Mouse (Mus musculus): Measurements from ENCODE around the gene Dst. TPM values are rescaled to one million over a fixed set of nuclear protein-coding genes. Genes with fewer than 3 reads are reported as not detected.

Gene Dst
- total and polyA plus RNA-seq, 3 experiments = 0.08 to 0.60 TPM; not detected in 1

DNA sequence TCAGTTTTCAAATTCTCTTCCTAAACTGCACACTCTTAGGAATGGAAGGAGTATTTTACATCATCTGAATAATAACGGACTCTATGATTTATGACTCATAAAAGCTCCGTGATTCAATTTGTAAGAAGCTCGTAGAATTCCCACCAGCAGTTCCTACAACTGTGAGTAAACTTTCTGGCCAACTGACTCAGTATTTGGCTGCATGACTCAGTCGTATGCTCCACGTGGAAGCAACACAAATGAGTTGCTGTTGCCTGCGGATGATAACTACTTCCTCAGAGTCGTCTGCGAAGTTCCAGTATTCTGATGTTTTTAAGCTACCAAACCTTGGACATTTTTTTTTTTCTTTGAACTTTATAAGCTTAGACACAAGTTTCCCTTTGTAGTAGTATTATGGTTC, 7.8 kb upstream of the Dst start:
- no peaks in the 10 kb centered on the region for H3K79me2 ChIP-seq (ENCODE audit: control insufficient read depth, insufficient read depth, low read length, poor library complexity)
- H3K4me3 ChIP-seq (ENCODE audit: control insufficient read depth in 1 of 2, insufficient read depth in 1 of 2, low read depth in 2 of 2, low read length in 2 of 2) = no peak overlapping the region
- H3K27me3 ChIP-seq (ENCODE audit: control insufficient read depth in 1 of 2, insufficient read depth in 2 of 2, low read length in 2 of 2) = no peaks in the 10 kb centered on the region
- no peak overlapping the region for H3K9ac ChIP-seq (ENCODE audit: control insufficient read depth, low read depth, low read length, poor library complexity, severe bottlenecking)
- no peaks in the 10 kb centered on the region for H3K9me3 ChIP-seq (replicated peaks; ENCODE audit: insufficient read depth, low read length)
- H3K4me1 ChIP-seq (ENCODE audit: control insufficient read depth in 1 of 2, insufficient read depth in 2 of 2, low read length in 2 of 2) = no peaks in the 10 kb centered on the region
- TF ChIP-seq SIN3A (IDR thresholded peaks at IDR 0.05; ENCODE audit: low read length) (no peak), MAZ (IDR thresholded peaks at IDR 0.05; ENCODE audit: low read depth, low read length) (no peak)
- DNase-seq (ENCODE audit: low read depth, low spot score) = no peak
- no peak overlapping the region for H3K27ac ChIP-seq (ENCODE audit: control insufficient read depth, low read depth, low read length)
- no peaks in the 10 kb centered on the region for H3K36me3 ChIP-seq (ENCODE audit: control insufficient read depth in 1 of 2, insufficient read depth in 2 of 2, low read length in 2 of 2)

DNA sequence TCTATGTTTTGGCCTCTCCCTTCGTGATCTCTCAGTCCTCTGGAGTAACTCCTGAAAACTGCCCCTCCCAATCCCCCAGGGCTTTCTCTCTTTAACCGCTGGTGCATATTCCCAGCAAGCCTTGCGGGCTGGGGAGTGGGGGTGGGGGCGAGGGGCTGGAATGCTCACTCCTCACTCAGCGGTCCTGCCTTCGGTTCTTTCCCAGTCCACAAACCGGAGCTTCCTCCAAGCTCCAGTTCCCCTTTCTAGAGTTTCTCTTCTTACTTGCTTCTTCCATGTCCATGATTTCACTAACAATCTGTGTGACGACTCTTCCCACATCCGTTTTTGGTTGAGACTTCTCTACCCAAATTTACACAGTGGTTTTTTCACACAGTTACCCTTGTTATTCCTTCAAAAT, 4.4 kb upstream of the Dst start:
- Histone ChIP-seq H3K79me2 (ENCODE audit: control insufficient read depth, insufficient read depth, low read length, poor library complexity) (no peaks in the 10 kb centered on the region), H3K27ac (ENCODE audit: control insufficient read depth, low read depth, low read length) (no peak overlapping the region), H3K4me3 (ENCODE audit: control insufficient read depth in 1 of 2, insufficient read depth in 1 of 2, low read depth in 2 of 2, low read length in 2 of 2) (no peak overlapping the region), H3K9ac (ENCODE audit: control insufficient read depth, low read depth, low read length, poor library complexity, severe bottlenecking) (no peak overlapping the region), H3K27me3 (ENCODE audit: control insufficient read depth in 1 of 2, insufficient read depth in 2 of 2, low read length in 2 of 2) (no peaks in the 10 kb centered on the region), H3K36me3 (ENCODE audit: control insufficient read depth in 1 of 2, insufficient read depth in 2 of 2, low read length in 2 of 2) (no peaks in the 10 kb centered on the region), H3K9me3 (replicated peaks; ENCODE audit: insufficient read depth, low read length) (no peaks in the 10 kb centered on the region), H3K4me1 (ENCODE audit: control insufficient read depth in 1 of 2, insufficient read depth in 2 of 2, low read length in 2 of 2) (no peaks in the 10 kb centered on the region)
- DNase-seq (ENCODE audit: low read depth, low spot score) = no peak
- no peak for TF ChIP-seq CHD2 (IDR thresholded peaks at IDR 0.05; ENCODE audit: low read length)
- TF ChIP-seq MAZ (IDR thresholded peaks at IDR 0.05; ENCODE audit: low read depth, low read length) = no peak
- no peak for TF ChIP-seq TBP (IDR thresholded peaks at IDR 0.05; ENCODE audit: low read depth, low read length)
- no peak for TF ChIP-seq MYB (IDR thresholded peaks at IDR 0.05; ENCODE audit: low read depth, low read length)
- TF ChIP-seq NELFE (IDR thresholded peaks at IDR 0.05; ENCODE audit: low read depth, low read length) = no peak
- TF ChIP-seq ZNF384 (IDR thresholded peaks at IDR 0.05; ENCODE audit: low read depth, low read length) = no peak
- no peak for TF ChIP-seq ZMIZ1 (IDR thresholded peaks at IDR 0.05; ENCODE audit: low read depth, low read length)
- no peak for TF ChIP-seq RCOR1 (IDR thresholded peaks at IDR 0.05; ENCODE audit: low read depth, low read length)

DNA sequence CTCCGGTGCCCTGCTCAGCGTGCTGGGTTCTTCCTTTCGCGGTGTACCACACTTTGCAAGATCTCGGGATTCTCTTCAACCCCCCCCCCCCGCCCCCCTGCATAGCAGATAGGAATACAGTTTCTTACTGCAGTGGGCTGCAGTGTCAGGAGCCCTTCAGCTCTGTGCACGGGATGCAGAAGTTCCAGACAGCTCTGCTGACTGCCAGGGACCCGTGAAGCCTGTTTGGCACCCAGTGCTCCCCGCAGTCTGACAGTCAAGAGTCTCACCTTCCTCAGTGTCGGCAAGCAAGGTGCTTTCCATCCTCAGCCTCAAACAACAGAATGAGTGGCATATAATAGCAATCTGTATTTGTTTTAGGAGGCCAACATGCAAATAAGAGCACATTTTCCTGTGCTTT, 1.8 kb upstream of the Dst start:
- no peak for TF ChIP-seq USF2 (IDR thresholded peaks at IDR 0.05; ENCODE audit: borderline replicate concordance in 1 of 2, insufficient read depth in 1 of 2, low read depth in 1 of 2, low read length in 2 of 2)
- no peak for TF ChIP-seq POLR2A (IDR thresholded peaks at IDR 0.05; ENCODE audit: control insufficient read depth in 1 of 2, insufficient read depth in 1 of 2, low read depth in 1 of 2, low read length in 2 of 2, poor library complexity in 1 of 2)
- TF ChIP-seq RAD21 (IDR thresholded peaks at IDR 0.05; ENCODE audit: low read depth, low read length) = no peak
- no peak for TF ChIP-seq TCF12 (IDR thresholded peaks at IDR 0.05; ENCODE audit: low read depth, low read length)
- no peak for TF ChIP-seq ETS1 (IDR thresholded peaks at IDR 0.05; ENCODE audit: low read depth, low read length)
- no peak for TF ChIP-seq MEF2A (IDR thresholded peaks at IDR 0.05; ENCODE audit: extremely low read depth, insufficient replicate concordance, low read depth, low read length, poor library complexity, severe bottlenecking)
- TF ChIP-seq JUND (IDR thresholded peaks at IDR 0.05; ENCODE audit: low read depth, low read length) = no peak
- no peak for TF ChIP-seq ZNF384 (IDR thresholded peaks at IDR 0.05; ENCODE audit: low read depth, low read length)
- no peak for TF ChIP-seq CTCF (IDR thresholded peaks at IDR 0.05 in 2 of 3, conservative IDR thresholded peaks at IDR 0.05 in 1 of 3; ENCODE audit: control insufficient read depth in 1 of 3, insufficient read depth in 1 of 3, low read depth in 2 of 3, low read length in 3 of 3, poor library complexity in 1 of 3, severe bottlenecking in 1 of 3)
- no peak for TF ChIP-seq MYC (IDR thresholded peaks at IDR 0.05; ENCODE audit: low read depth, low read length)
- TF ChIP-seq MXI1 (IDR thresholded peaks at IDR 0.05; ENCODE audit: low read depth, low read length) = no peak
- TF ChIP-seq BHLHE40 (IDR thresholded peaks at IDR 0.05; ENCODE audit: borderline replicate concordance, low read depth, low read length) = no peak
- no peak for TF ChIP-seq POLR2AphosphoS2 (IDR thresholded peaks at IDR 0.05; ENCODE audit: low read length)
- no peak for TF ChIP-seq TBP (IDR thresholded peaks at IDR 0.05; ENCODE audit: low read depth, low read length)
- Histone ChIP-seq H3K36me3 (ENCODE audit: control insufficient read depth in 1 of 2, insufficient read depth in 2 of 2, low read length in 2 of 2) (no peaks in the 10 kb centered on the region), H3K4me3 (ENCODE audit: control insufficient read depth in 1 of 2, insufficient read depth in 1 of 2, low read depth in 2 of 2, low read length in 2 of 2) (no peak overlapping the region), H3K27ac (ENCODE audit: control insufficient read depth, low read depth, low read length) (no peak overlapping the region), H3K9me3 (replicated peaks; ENCODE audit: insufficient read depth, low read length) (no peaks in the 10 kb centered on the region), H3K9ac (ENCODE audit: control insufficient read depth, low read depth, low read length, poor library complexity, severe bottlenecking) (no peak overlapping the region), H3K79me2 (ENCODE audit: control insufficient read depth, insufficient read depth, low read length, poor library complexity) (no peaks in the 10 kb centered on the region), H3K4me1 (ENCODE audit: control insufficient read depth in 1 of 2, insufficient read depth in 2 of 2, low read length in 2 of 2) (no peaks in the 10 kb centered on the region), H3K27me3 (ENCODE audit: control insufficient read depth in 1 of 2, insufficient read depth in 2 of 2, low read length in 2 of 2) (no peaks in the 10 kb centered on the region)
- no peak for DNase-seq (ENCODE audit: low read depth, low spot score)

All from MEL (cell line).